Mouse (Mus musculus) CD8-positive naive resting alpha-beta T cell, adult 57 days (primary cell): Measurements from ENCODE around the gene Zfp61. TPM values are rescaled to one million over a fixed set of nuclear protein-coding genes. Genes with fewer than 3 reads are reported as not detected.

Experiments used
- total RNA-seq: library from RNA; stranded (reverse); gene quantifications from one replicate; pipeline ENCODE4 v1.2.4, GENCODE M21; 2023

The Zfp61 gene
- total RNA-seq = 10.2 TPM

GRCm38 (mm10) chr7:24300771-24301282 lies at the start of gene Zfp61:
TSS of gene Zfp61 (minus strand) at chr7:24301232.

GRCm38 (mm10) chr7:24348896-24349295 lies 47.9 kb upstream of the Zfp61 start, which contains the start of gene Lypd5:
TSS of gene Lypd5 (plus strand) at chr7:24349196.

GRCm38 (mm10) chr7:24333304-24333986 lies 32.4 kb upstream of the Zfp61 start, which contains the start of gene Tescl:
TSS of gene Tescl (minus strand) at chr7:24333936.

GRCm38 (mm10) chr7:24316567-24317092 lies 15.6 kb upstream of the Zfp61 start, which contains the start of gene Zfp94:
TSS of gene Zfp94 (minus strand) at chr7:24316666.

GRCm38 (mm10) chr7:24270288-24270672 lies 30.8 kb downstream of the Zfp61 start, which contains the start of gene Zfp93:
TSS of gene Zfp93 (plus strand) at chr7:24270420.

GRCm38 (mm10) chr7:24254633-24255474 lies 46.2 kb downstream of the Zfp61 start, which contains the start of gene Zfp108:
TSS of gene Zfp108 (plus strand) at chr7:24254794.

Other genes with a start within 250 kb of the Zfp61 start
- not detected for gene Vmn1r183, start 248.0 kb downstream of the Zfp61 start, total RNA-seq
- 33.2 TPM for gene Zfp180, start 219.3 kb downstream of the Zfp61 start, total RNA-seq
- 4.4 TPM for gene Zfp112, start 188.9 kb downstream of the Zfp61 start, total RNA-seq
- gene Zfp235, start 167.1 kb downstream of the Zfp61 start, total RNA-seq = 5.7 TPM
- 0.55 TPM for gene Zfp114, start 126.2 kb downstream of the Zfp61 start, total RNA-seq
- 0.24 TPM for gene Zfp111, start 89.8 kb downstream of the Zfp61 start, total RNA-seq
- gene Zfp109, start 63.7 kb downstream of the Zfp61 start, total RNA-seq = 3.8 TPM
- not detected for gene Zfp108, start 46.4 kb downstream of the Zfp61 start, total RNA-seq
- gene Zfp93, start 30.8 kb downstream of the Zfp61 start, total RNA-seq = 0.98 TPM
- gene Zfp94, start 15.4 kb upstream of the Zfp61 start, total RNA-seq = 4.7 TPM
- not detected for gene Tescl, start 32.7 kb upstream of the Zfp61 start, total RNA-seq
- not detected for gene Lypd5, start 48.0 kb upstream of the Zfp61 start, total RNA-seq
- gene Kcnn4, start 69.0 kb upstream of the Zfp61 start, total RNA-seq = 165 TPM
- gene Smg9, start 98.4 kb upstream of the Zfp61 start, total RNA-seq = 134 TPM
- 10.8 TPM for gene Irgc1, start 151.1 kb upstream of the Zfp61 start, total RNA-seq
- 372 TPM for gene Plaur, start 161.3 kb upstream of the Zfp61 start, total RNA-seq
- gene Cadm4, start 180.8 kb upstream of the Zfp61 start, total RNA-seq = 0.40 TPM
- 2.7 TPM for gene Zfp428, start 205.8 kb upstream of the Zfp61 start, total RNA-seq
- not detected for gene AC161166.1, start 211.2 kb upstream of the Zfp61 start, total RNA-seq
- gene Irgq, start 229.5 kb upstream of the Zfp61 start, total RNA-seq = 9.0 TPM
- gene Pinlyp, start 244.9 kb upstream of the Zfp61 start, total RNA-seq = not detected
- 60.1 TPM for gene Xrcc1, start 245.1 kb upstream of the Zfp61 start, total RNA-seq